Mouse (Mus musculus) lung, postnatal 0 days (tissue): Measurements from ENCODE around the gene Rap1b.

ENCODE experiments used
- CTCF ChIP-seq: IDR thresholded peaks from 2 replicates; pipeline ENCODE4 v1.5.1; 2016; ENCODE audit warnings: antibody characterized with exemption, mild to moderate bottlenecking
- EP300 ChIP-seq: IDR thresholded peaks from 2 replicates; pipeline ENCODE4 v1.6.1; 2016; ENCODE audit warnings: antibody characterized with exemption, mild to moderate bottlenecking, control low read depth

GRCm38 (mm10) chr10:117841765-117842164 lies 4.1 kb downstream of the Rap1b start:
- no peak for TF ChIP-seq EP300
- no peak for TF ChIP-seq CTCF
